Mouse (Mus musculus) megakaryocyte, embryonic 14.5 days (primary cell): ENCODE results near the gene Trib3.

Source experiments
- FLI1 ChIP-seq: IDR thresholded peaks from 2 replicates; pipeline ENCODE4 v1.6.1; 2012; ENCODE audit warnings: low read length, inconsistent platforms, mixed read lengths
- GATA1 ChIP-seq: IDR thresholded peaks from 3 replicates; pipeline ENCODE4 v1.6.1; 2012; ENCODE audit warnings: mixed read lengths, low read length, inconsistent platforms, borderline replicate concordance

DNA sequence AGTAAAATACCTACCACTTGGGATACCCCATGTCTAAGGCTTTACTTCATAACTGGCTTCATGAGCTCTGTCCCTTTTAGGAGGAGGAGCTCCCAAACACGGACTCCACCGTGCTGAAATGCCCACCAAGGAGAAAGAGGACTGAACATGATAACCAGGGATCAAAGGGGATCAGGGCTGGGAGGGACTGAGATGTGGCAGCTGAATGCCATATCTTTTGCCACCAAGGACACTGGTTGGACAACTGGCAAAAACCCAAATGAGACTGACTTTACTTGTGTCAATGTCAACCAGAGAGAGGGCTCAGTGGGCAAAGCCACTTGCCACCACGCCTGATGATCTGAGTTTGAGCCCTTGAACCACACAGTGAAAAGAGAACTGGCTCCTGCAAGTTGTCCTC, 19.0 kb downstream of the Trib3 start:
- TF ChIP-seq GATA1 (no peak), FLI1 (no peak)
